Mouse (Mus musculus): ENCODE results near the gene Pigo. TPM values are rescaled to one million over a fixed set of nuclear protein-coding genes. Genes with fewer than 3 reads are reported as not detected.

The Pigo gene
- polyA plus RNA-seq, 1 experiment: 8.0 TPM

DNA sequence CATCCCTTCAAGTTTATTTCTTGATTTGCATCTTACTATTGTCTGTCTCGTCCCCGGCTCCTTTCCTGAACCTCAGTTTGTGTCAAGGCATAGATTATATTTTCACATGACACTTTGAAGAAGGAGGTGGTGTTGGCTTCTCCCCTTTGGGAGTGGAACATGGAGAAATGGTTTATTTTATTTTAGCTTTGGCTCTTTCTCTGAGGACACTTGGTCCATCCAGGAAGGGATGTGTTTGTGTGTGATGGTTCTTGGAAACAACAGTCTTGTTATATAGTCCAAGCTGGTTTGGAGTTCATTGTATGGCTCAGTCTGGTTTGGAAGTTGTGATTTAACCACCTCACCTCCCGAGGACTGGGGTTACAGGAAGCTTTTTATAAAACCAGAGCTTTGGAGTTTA, 34.1 kb upstream of the Pigo start:
- H3ac ChIP-seq (ENCODE audit: control insufficient read depth, insufficient read length): no peak overlapping the region
- H3K4me3 ChIP-seq: no peak overlapping the region
- no peak overlapping the region for H3K4me2 ChIP-seq (ENCODE audit: low read depth)
- no peaks in the 10 kb centered on the region for H3K36me3 ChIP-seq (ENCODE audit: control insufficient read depth, insufficient read depth)
- peaks cover 16% of the 10 kb centered on the region for H3K27me3 ChIP-seq (ENCODE audit: control insufficient read depth, insufficient read depth, insufficient read length)
- no peaks in the 10 kb centered on the region for H3K79me2 ChIP-seq (ENCODE audit: control insufficient read depth, insufficient read depth)
- TF ChIP-seq POLR2AphosphoS2 (IDR thresholded peaks at IDR 0.05; ENCODE audit: insufficient read length, low read depth): no peak
- no peak for TF ChIP-seq USF1 (IDR thresholded peaks at IDR 0.05; ENCODE audit: low read depth)
- TF ChIP-seq SRF (IDR thresholded peaks at IDR 0.05; ENCODE audit: control insufficient read depth, insufficient read length, low read depth): no peak
- no peak for TF ChIP-seq POLR2A (IDR thresholded peaks at IDR 0.05; ENCODE audit: insufficient read length, low read depth)
- TF ChIP-seq E2F4 (IDR thresholded peaks at IDR 0.05; ENCODE audit: insufficient read depth): no peak
- TF ChIP-seq MYOG (IDR thresholded peaks at IDR 0.05; ENCODE audit: control insufficient read depth in 1 of 3, insufficient read depth in 1 of 3, insufficient read length in 2 of 3, low read depth in 2 of 3): no peak
- no peak for TF ChIP-seq TCF12 (IDR thresholded peaks at IDR 0.05; ENCODE audit: insufficient read depth, poor library complexity, severe bottlenecking)
- no peak for TF ChIP-seq REST (IDR thresholded peaks at IDR 0.05; ENCODE audit: insufficient read depth, insufficient read length)
- TF ChIP-seq CEBPB (IDR thresholded peaks at IDR 0.05; ENCODE audit: insufficient read depth, poor library complexity, severe bottlenecking): no peak
- TF ChIP-seq MAX (IDR thresholded peaks at IDR 0.05; ENCODE audit: low read depth): no peak
- no peak for TF ChIP-seq TCF3 (IDR thresholded peaks at IDR 0.05; ENCODE audit: insufficient read length, low read depth)
- no peak for TF ChIP-seq MYOD1 (IDR thresholded peaks at IDR 0.05; ENCODE audit: control insufficient read depth in 1 of 3, insufficient read length in 2 of 3, low read depth in 2 of 3)

GRCm38 (mm10) chr4:43058753-43059654, 33.4 kb upstream of the Pigo start, which contains the start of gene Unc13b:
Gene Unc13b, plus strand, starts transcription at chr4:43058953.
- Histone ChIP-seq H3K79me2 (ENCODE audit: control insufficient read depth, insufficient read depth) (no peaks in the 10 kb centered on the region), H3K36me3 (ENCODE audit: control insufficient read depth, insufficient read depth) (no peaks in the 10 kb centered on the region), H3K4me2 (ENCODE audit: low read depth) (no peak within 1 kb of the TSS), H3K27me3 (ENCODE audit: control insufficient read depth, insufficient read depth, insufficient read length) (peaks cover 16% of the 10 kb centered on the region), H3K4me3 (no peak within 1 kb of the TSS), H3ac (ENCODE audit: control insufficient read depth, insufficient read length) (no peak within 1 kb of the TSS)
- no peak for TF ChIP-seq TCF12 (IDR thresholded peaks at IDR 0.05; ENCODE audit: insufficient read depth, poor library complexity, severe bottlenecking)
- TF ChIP-seq MYOD1 (IDR thresholded peaks at IDR 0.05; ENCODE audit: control insufficient read depth in 1 of 3, insufficient read length in 2 of 3, low read depth in 2 of 3): no peak
- no peak for TF ChIP-seq POLR2AphosphoS2 (IDR thresholded peaks at IDR 0.05; ENCODE audit: insufficient read length, low read depth)
- TF ChIP-seq CEBPB (IDR thresholded peaks at IDR 0.05; ENCODE audit: insufficient read depth, poor library complexity, severe bottlenecking): no peak
- no peak for TF ChIP-seq SRF (IDR thresholded peaks at IDR 0.05; ENCODE audit: control insufficient read depth, insufficient read length, low read depth)
- no peak for TF ChIP-seq TCF3 (IDR thresholded peaks at IDR 0.05; ENCODE audit: insufficient read length, low read depth)
- TF ChIP-seq E2F4 (IDR thresholded peaks at IDR 0.05; ENCODE audit: insufficient read depth): no peak
- no peak for TF ChIP-seq USF1 (IDR thresholded peaks at IDR 0.05; ENCODE audit: low read depth)
- TF ChIP-seq REST (IDR thresholded peaks at IDR 0.05; ENCODE audit: insufficient read depth, insufficient read length): no peak

GRCm38 (mm10) chr4:43058392-43058752, 32.8 kb upstream of the Pigo start:
- no peaks in the 10 kb centered on the region for H3K36me3 ChIP-seq (ENCODE audit: control insufficient read depth, insufficient read depth)

DNA sequence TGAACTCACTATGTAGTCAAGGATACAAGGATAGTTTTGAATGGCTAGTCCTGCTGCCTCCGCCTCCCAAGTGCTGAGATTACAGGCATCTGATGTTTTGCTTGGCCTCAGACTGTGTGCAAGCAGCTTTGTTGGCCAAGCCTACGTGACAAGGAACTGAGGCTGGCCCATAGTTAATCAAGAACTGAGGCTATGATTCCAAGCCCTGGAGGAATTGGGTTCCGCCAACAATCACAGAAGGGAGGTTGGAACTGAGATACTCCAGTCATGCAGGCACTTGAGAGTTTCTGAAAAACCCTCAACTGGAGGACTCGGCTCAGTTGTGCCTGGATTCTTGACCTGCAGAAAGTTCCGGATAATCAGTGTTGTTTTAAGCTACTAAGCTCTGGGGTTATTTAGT, 32.0 kb upstream of the Pigo start:
- Histone ChIP-seq H3K4me2 (ENCODE audit: low read depth) (no peak overlapping the region), H3K27me3 (ENCODE audit: control insufficient read depth, insufficient read depth, insufficient read length) (peaks cover 16% of the 10 kb centered on the region), H3K4me3 (no peak overlapping the region), H3K79me2 (ENCODE audit: control insufficient read depth, insufficient read depth) (no peaks in the 10 kb centered on the region), H3K36me3 (ENCODE audit: control insufficient read depth, insufficient read depth) (no peaks in the 10 kb centered on the region), H3ac (ENCODE audit: control insufficient read depth, insufficient read length) (no peak overlapping the region)
- TF ChIP-seq E2F4 (IDR thresholded peaks at IDR 0.05; ENCODE audit: insufficient read depth) (no peak), REST (IDR thresholded peaks at IDR 0.05; ENCODE audit: insufficient read depth, insufficient read length) (no peak), MYOD1 (IDR thresholded peaks at IDR 0.05; ENCODE audit: control insufficient read depth in 1 of 3, insufficient read length in 2 of 3, low read depth in 2 of 3) (no peak), USF1 (IDR thresholded peaks at IDR 0.05; ENCODE audit: low read depth) (no peak), SRF (IDR thresholded peaks at IDR 0.05; ENCODE audit: control insufficient read depth, insufficient read length, low read depth) (no peak), MYOG (IDR thresholded peaks at IDR 0.05; ENCODE audit: control insufficient read depth in 1 of 3, insufficient read depth in 1 of 3, insufficient read length in 2 of 3, low read depth in 2 of 3) (no peak), TCF12 (IDR thresholded peaks at IDR 0.05; ENCODE audit: insufficient read depth, poor library complexity, severe bottlenecking) (no peak), POLR2A (IDR thresholded peaks at IDR 0.05; ENCODE audit: insufficient read length, low read depth) (no peak), POLR2AphosphoS2 (IDR thresholded peaks at IDR 0.05; ENCODE audit: insufficient read length, low read depth) (no peak), MAX (IDR thresholded peaks at IDR 0.05; ENCODE audit: low read depth) (no peak)

More at GRCm38 (mm10) chr4:43058392-43058752, 32.8 kb upstream of the Pigo start:
- Histone ChIP-seq H3K27me3 (ENCODE audit: control insufficient read depth, insufficient read depth, insufficient read length) (peaks cover 16% of the 10 kb centered on the region), H3ac (ENCODE audit: control insufficient read depth, insufficient read length) (no peak overlapping the region), H3K4me2 (ENCODE audit: low read depth) (no peak overlapping the region), H3K79me2 (ENCODE audit: control insufficient read depth, insufficient read depth) (no peaks in the 10 kb centered on the region), H3K4me3 (no peak overlapping the region)
- TF ChIP-seq TCF3 (IDR thresholded peaks at IDR 0.05; ENCODE audit: insufficient read length, low read depth) (no peak), POLR2A (IDR thresholded peaks at IDR 0.05; ENCODE audit: insufficient read length, low read depth) (no peak), MYOG (IDR thresholded peaks at IDR 0.05; ENCODE audit: control insufficient read depth in 1 of 3, insufficient read depth in 1 of 3, insufficient read length in 2 of 3, low read depth in 2 of 3) (no peak), MYOD1 (IDR thresholded peaks at IDR 0.05; ENCODE audit: control insufficient read depth in 1 of 3, insufficient read length in 2 of 3, low read depth in 2 of 3) (no peak), CEBPB (IDR thresholded peaks at IDR 0.05; ENCODE audit: insufficient read depth, poor library complexity, severe bottlenecking) (no peak), USF1 (IDR thresholded peaks at IDR 0.05; ENCODE audit: low read depth) (no peak), TCF12 (IDR thresholded peaks at IDR 0.05; ENCODE audit: insufficient read depth, poor library complexity, severe bottlenecking) (no peak), POLR2AphosphoS2 (IDR thresholded peaks at IDR 0.05; ENCODE audit: insufficient read length, low read depth) (no peak), REST (IDR thresholded peaks at IDR 0.05; ENCODE audit: insufficient read depth, insufficient read length) (no peak), MAX (IDR thresholded peaks at IDR 0.05; ENCODE audit: low read depth) (no peak), SRF (IDR thresholded peaks at IDR 0.05; ENCODE audit: control insufficient read depth, insufficient read length, low read depth) (no peak), E2F4 (IDR thresholded peaks at IDR 0.05; ENCODE audit: insufficient read depth) (no peak)
